Mouse (Mus musculus) thymus, adult 2 months (tissue): Measurements from ENCODE around the gene 1700029J07Rik. TPM values are rescaled to one million over a fixed set of nuclear protein-coding genes. Genes with fewer than 3 reads are reported as not detected.

ENCODE experiments used
- DNase-seq: peaks from one replicate; pipeline ENCODE4 v3.0.0; 2021
- H3K27ac ChIP-seq: fragments of 200-500 bp; 2 replicates; pipeline ENCODE4 v1.5.1; 2012; ENCODE audit warnings: low read length, control low read depth; ENCODE audit not compliant: control insufficient read depth, insufficient read depth
- H3K27me3 ChIP-seq: fragments of 200-500 bp; 2 replicates; pipeline ENCODE4 v1.6.1; 2012; ENCODE audit warnings: mild to moderate bottlenecking, low read length, moderate library complexity, mixed read lengths; ENCODE audit not compliant: control insufficient read depth, insufficient read depth
- H3K36me3 ChIP-seq: fragments of 200-500 bp; 2 replicates; pipeline ENCODE4 v1.6.1; 2012; ENCODE audit warnings: mild to moderate bottlenecking, low read length, moderate library complexity; ENCODE audit not compliant: control insufficient read depth, insufficient read depth
- H3K4me1 ChIP-seq: fragments of 200-500 bp; replicated peaks from 2 replicates; pipeline ENCODE4 v1.6.1; 2012; ENCODE audit warnings: low read length; ENCODE audit not compliant: control insufficient read depth, insufficient read depth
- H3K4me3 ChIP-seq: fragments of 200-500 bp; 2 replicates; pipeline ENCODE4 v1.5.1; 2012; ENCODE audit warnings: mild to moderate bottlenecking, low read length, control low read depth, moderate library complexity; ENCODE audit not compliant: control insufficient read depth, insufficient read depth
- CTCF ChIP-seq: fragments of 200-500 bp; IDR thresholded peaks from 2 replicates; pipeline ENCODE4 v1.5.1; 2012; ENCODE audit warnings: mild to moderate bottlenecking, control low read depth, low read length, moderate library complexity, borderline replicate concordance; ENCODE audit not compliant: control insufficient read depth, poor library complexity, insufficient read depth; ENCODE audit errors: extremely low read depth
- POLR2A ChIP-seq: fragments of 200-500 bp; IDR thresholded peaks from 2 replicates; pipeline ENCODE4 v1.6.1; 2012; ENCODE audit warnings: mild to moderate bottlenecking, low read length, control low read depth, moderate library complexity; ENCODE audit not compliant: control insufficient read depth, poor library complexity, insufficient read depth; ENCODE audit errors: extremely low read depth
- WGBS: fragments of 180-500 bp; shearing (Covaris S2); methylation state at CpG from one replicate; pipeline ENCODE4 v1.1.7; 2018; 5-methylcytosine and 5-hydroxymethylcytosine counted together
- polyA plus RNA-seq: library from polyadenylated mRNA; depleted of rRNA; stranded (reverse); fragments of >200 nt; gene quantifications from 2 replicates; pipeline ENCODE4 v1.2.3, GENCODE M21; 2012

The 1700029J07Rik gene
- polyA plus RNA-seq, 1 experiment: 0.27 TPM

DNA sequence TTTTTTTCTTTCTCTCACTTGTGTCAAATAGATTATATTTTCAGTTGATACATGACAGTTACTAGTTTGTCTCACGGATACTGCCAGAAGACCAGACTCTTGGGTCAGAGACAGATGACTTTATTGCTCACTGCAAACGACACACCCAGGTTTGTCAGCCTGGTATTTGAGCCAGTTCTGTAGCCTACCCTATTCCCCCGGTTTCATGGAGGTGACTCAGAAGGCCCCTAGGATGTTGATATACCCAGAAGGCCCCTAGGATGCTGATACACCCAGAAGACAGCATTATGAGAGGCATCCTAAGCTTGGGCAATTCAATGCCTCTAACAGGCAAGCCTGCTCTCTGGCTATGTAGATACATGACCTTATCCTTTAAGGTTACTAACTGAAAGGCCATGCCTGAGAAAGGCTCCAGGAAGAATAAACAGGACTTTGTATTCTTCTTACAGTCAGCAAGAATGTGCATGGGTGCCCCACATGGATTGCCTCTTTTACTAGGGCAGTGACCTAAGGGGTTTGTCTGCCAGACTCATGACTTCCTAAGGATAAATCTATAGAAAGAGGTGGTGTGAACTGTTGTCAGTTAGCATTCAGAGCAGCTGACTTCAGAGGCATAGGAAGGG lies 32.1 kb upstream of the 1700029J07Rik start:
- H3K36me3 ChIP-seq: no peaks in the 10 kb centered on the region
- no peak overlapping the region for H3K4me3 ChIP-seq
- DNase-seq: no peak
- no peak for TF ChIP-seq CTCF
- no peak for TF ChIP-seq POLR2A
- WGBS: 90% methylated on average over 3 of the region's 3 CpGs
- H3K27me3 ChIP-seq: no peaks in the 10 kb centered on the region
- H3K27ac ChIP-seq: no peak overlapping the region
- no peaks in the 10 kb centered on the region for H3K4me1 ChIP-seq

- DNase-seq: no peak
- H3K27ac ChIP-seq: no peak within 1 kb of the TSS
- no peak within 1 kb of the TSS for H3K4me3 ChIP-seq
Measured at GRCm38 (mm10) chr8:46005596-46005995, 30.5 kb upstream of the 1700029J07Rik start, which contains the start of gene Ankrd37. Gene Ankrd37, minus strand, starts transcription at chr8:46005707.

DNA sequence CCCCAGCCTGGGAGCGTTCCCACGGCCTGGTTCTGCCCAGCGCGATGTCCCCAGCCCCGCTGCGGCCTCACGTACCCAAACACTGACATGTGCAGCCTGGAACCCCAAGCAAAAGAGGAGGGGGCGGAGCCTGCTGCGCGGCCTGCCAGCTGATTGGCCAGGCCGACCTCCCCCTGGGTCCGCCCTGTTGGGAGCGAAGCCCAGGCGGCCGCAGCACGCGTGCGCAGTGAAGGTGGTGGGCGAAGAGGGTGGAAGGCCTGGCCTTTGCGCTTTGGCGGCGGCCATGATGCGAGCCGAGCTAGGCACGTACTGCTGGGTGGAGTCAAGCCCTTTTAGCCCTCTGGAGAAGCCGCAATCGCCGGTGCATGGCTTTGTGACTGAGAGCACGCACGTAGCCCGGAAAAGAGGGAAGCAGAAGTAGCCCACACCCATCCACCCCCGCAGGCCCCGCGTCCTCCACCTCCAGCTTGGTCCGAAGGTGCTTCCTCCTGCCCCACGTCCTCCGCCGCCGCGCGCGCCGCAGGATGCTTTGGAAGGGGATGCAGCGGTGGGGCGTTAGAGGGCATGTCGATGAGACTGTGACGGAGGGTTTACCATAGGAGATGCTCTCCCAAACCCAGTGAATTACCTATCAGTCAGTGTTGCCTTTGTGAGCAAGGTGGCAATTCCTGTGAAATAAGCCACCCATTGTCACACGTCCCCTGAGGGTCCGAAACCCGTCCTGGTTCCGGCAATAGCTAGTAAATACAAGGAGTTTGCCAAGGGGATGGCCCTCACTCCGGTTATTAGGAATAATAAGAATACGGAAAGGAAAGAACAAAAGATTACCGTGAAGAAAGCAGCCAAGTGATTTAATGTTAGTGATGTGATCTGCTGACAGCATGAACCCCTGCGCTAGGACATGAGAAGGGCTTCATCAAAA lies 25.0 kb upstream of the 1700029J07Rik start:
- DNase-seq: peak; percentile 99
- Histone ChIP-seq H3K27me3 (no peaks in the 10 kb centered on the region), H3K27ac (peak overlapping the region; percentile 84), H3K4me3 (peak overlapping the region; percentile 74), H3K4me1 (peaks cover 5% of the 10 kb centered on the region), H3K36me3 (peaks cover 15% of the 10 kb centered on the region; the same call in 1 of the 2 replicates)
- 10% methylated on average over 55 of the region's 55 CpGs for WGBS
- TF ChIP-seq POLR2A: peak; percentile 89
- TF ChIP-seq CTCF: 0 out of 2 replicates have a peak, but pooled peaks have one; percentile 60

More at GRCm38 (mm10) chr8:46005596-46005995, 30.5 kb upstream of the 1700029J07Rik start, which contains the start of gene Ankrd37:
- TF ChIP-seq POLR2A (no peak), CTCF (no peak)
- WGBS: 70% methylated on average over 4 of the region's 4 CpGs
- no peaks in the 10 kb centered on the region for H3K4me1 ChIP-seq
- H3K27me3 ChIP-seq: no peaks in the 10 kb centered on the region
- H3K36me3 ChIP-seq: no peaks in the 10 kb centered on the region

DNA sequence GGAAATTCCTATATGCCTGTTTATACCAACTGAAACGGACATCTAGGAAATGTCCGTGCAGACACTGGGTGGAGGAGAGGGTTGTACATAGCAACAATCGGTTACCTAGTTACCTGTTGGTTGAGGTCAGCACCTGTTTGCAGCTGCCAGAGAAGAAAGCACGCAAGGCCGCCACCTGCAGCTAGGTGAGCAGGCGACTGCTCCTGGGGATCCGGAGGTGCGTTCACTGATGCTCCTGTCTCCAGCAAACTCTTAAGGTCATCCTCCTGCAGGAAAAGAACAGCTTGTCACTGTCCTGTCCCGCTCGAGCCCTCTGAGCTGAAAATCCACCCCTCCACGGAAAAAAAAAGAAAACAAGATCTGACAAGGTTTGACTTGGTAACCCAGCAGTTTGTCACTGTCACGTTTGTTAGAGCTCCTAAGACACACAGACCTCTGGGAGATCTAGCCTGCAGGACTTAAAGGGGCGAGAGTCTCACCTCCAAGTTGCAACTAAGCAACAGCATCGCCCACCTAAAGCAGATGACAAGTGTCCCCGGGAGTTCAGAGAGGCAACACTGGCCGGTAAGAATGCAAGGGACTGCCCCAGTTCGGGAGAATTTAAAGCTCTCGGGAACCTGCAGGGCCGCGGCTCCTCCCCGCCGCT lies 24.2 kb upstream of the 1700029J07Rik start, which contains the start of gene Lrp2bp:
Gene Lrp2bp (plus strand): TSS at position 166 of the 646 bp plus-strand sequence.
- peak; percentile 25 for DNase-seq
- H3K4me3 ChIP-seq: peak within 1 kb of the TSS; percentile 74
- H3K27me3 ChIP-seq: no peaks in the 10 kb centered on the region
- TF ChIP-seq POLR2A (no peak), CTCF (no peak)
- peaks cover 15% of the 10 kb centered on the region; the same call in 1 of the 2 replicates for H3K36me3 ChIP-seq
- peaks cover 5% of the 10 kb centered on the region for H3K4me1 ChIP-seq
- 15% methylated on average over 22 of the region's 22 CpGs for WGBS
- H3K27ac ChIP-seq: peak within 1 kb of the TSS; percentile 84

DNA sequence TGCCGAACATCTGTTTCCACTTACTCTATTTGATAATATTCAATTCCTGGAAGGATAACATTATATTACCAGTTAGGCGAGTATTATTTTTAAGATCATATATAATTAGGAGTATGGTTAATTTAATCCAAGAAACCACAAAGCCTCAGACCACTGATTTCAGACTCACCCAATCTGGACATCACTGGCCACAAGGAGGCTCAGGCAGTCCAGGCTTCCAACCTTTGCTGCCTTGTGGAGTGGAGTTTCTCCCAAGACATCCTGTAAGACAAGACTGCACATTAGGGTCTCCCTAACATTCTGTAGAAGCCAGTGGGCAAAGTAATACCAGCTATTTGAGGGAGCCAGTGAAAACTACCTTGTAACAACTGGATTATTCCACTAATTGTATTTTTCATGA lies 23.2 kb upstream of the 1700029J07Rik start:
- DNase-seq: no peak
- no peak overlapping the region for H3K27ac ChIP-seq
- no peak for TF ChIP-seq POLR2A
- no peaks in the 10 kb centered on the region for H3K27me3 ChIP-seq
- WGBS: 96% methylated on average over 2 of the region's 2 CpGs
- H3K4me3 ChIP-seq: no peak overlapping the region
- peaks cover 15% of the 10 kb centered on the region; the same call in 1 of the 2 replicates for H3K36me3 ChIP-seq
- peaks cover 5% of the 10 kb centered on the region for H3K4me1 ChIP-seq

DNA sequence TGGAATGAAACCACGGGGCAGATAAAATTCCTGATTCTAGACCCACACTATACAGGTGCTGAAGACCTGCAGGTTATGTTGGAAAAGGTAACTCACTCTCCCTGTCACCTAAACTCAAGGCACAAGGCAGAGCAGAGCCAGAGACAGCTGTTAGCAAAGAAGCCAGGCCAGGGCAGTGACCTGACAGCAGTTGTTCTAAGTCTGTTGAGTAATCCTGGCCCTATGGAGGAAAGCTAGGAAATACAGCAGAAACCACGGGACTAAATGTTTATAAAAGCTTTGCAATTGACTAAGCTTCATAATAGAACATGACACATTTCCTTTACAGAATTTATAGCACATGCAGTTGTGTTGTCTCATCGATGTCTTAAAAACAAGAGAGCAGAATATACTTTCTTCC lies 20.5 kb upstream of the 1700029J07Rik start:
- H3K36me3 ChIP-seq: peaks cover 15% of the 10 kb centered on the region; the same call in 1 of the 2 replicates
- TF ChIP-seq POLR2A: no peak
- TF ChIP-seq CTCF: no peak
- no peak overlapping the region for H3K27ac ChIP-seq
- no peaks in the 10 kb centered on the region for H3K27me3 ChIP-seq
- WGBS: 93% methylated on average over 3 of the region's 3 CpGs
- H3K4me3 ChIP-seq: no peak overlapping the region
- DNase-seq: no peak
- H3K4me1 ChIP-seq: peaks cover 7% of the 10 kb centered on the region
